Mouse (Mus musculus) ES-E14 (cell line): ENCODE data around the gene Nolc1.

Source experiments
- HCFC1 ChIP-seq: IDR thresholded peaks from 2 replicates; pipeline ENCODE4 v1.6.1; 2012; ENCODE audit warnings: low read length, inconsistent platforms, borderline replicate concordance; ENCODE audit not compliant: insufficient read depth
- MAFK ChIP-seq: IDR thresholded peaks from 2 replicates; pipeline ENCODE4 v1.6.1; 2014; ENCODE audit warnings: mild to moderate bottlenecking, low read depth, low read length, inconsistent platforms; ENCODE audit not compliant: insufficient read depth
- ZC3H11A ChIP-seq: IDR thresholded peaks from 2 replicates; pipeline ENCODE4 v1.6.1; 2012; ENCODE audit warnings: low read depth, mild to moderate bottlenecking, inconsistent platforms, low read length, borderline replicate concordance
- ZNF384 ChIP-seq: IDR thresholded peaks from 2 replicates; pipeline ENCODE4 v1.6.1; 2012; ENCODE audit warnings: low read depth, low read length, inconsistent platforms

DNA sequence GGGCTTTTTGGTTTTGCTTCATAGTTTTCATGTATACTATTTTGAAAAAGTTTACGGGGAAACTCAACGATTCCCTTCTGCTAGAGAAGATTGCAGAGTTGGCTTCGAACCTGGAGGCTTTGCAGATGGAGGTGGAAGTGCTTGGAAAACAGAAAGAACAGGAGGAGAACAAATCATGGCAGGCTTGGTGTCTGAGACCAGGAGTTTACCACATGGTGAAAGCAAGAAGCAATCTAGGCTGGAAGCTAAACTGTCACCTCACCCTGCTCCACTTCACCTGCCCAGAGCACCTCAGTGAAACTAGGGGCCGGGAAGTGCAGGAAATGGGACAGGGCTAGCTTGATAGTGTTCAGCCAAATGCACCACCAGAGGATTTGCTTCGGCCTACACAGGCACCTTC is 20.7 kb downstream of the Nolc1 start:
- no peak for TF ChIP-seq HCFC1
- no peak for TF ChIP-seq ZC3H11A
- TF ChIP-seq MAFK = no peak
- TF ChIP-seq ZNF384 = no peak
